11 mouse cellular contexts compared by ENCODE assay signal in the genomic region with DNA sequence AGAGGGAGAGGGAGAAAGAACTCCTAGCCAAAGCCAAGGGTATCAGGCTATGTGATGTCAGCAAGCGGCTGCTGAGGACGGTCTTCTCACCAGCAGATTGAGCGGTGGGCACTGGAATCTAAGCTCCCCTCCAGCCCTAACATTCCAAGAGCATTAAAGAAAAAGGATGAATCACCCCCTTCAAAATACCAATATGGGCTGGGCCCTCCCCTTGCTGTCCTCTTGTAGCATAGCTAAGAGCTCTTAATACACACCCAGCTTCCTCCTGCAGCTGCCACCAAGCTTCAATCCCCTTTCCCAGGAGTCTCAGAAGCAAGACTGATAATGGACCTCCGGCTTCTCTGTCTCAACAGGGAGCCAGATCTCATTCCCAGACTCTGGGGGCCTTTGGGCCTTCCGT. TPM values are rescaled to one million over a fixed set of nuclear protein-coding genes. Genes with fewer than 3 reads are reported as not detected.
DNase-seq lines count a peak whose midpoint lies in the region; ATAC-seq and TF ChIP-seq lines count a peak whose summit lies in the region.
"Had no signal": no experiment of that assay in that cellular context is flagged by ENCODE, and none has a peak within 500 bp of the region (broad histone marks: within the 10 kb centered on the region; RNA-seq: fewer than 3 reads in every experiment).

No protein-coding gene starts in this region.

- DNase-seq in forebrain, embryonic 10.5 days (ENCODE audit: extremely low spot score, low spot score) = peak; percentile 20
- DNase-seq in neural tube, embryonic 11.5 days (ENCODE audit: low spot score) = peak; percentile 20
- DNase-seq in neural tube, embryonic 10.5 days (ENCODE audit: extremely low spot score, low spot score) = no peak
- peak; percentile 53 for DNase-seq in limb, embryonic 14.5 days (ENCODE audit: low spot score)
- DNase-seq in stomach, postnatal 0 days (ENCODE audit: low spot score) = no peak
- DNase-seq in cerebellum, postnatal 14 days = no peak
- DNase-seq in spleen, postnatal 10 days (ENCODE audit: low spot score in 2 of 2) = no peak
- DNase-seq: cerebellum, postnatal 36 days; left cerebral cortex, postnatal 4 days had no signal

- no peak for TF ChIP-seq POLR2A in limb, embryonic 14.5 days (IDR thresholded peaks at IDR 0.05; ENCODE audit: borderline replicate concordance, extremely low read depth, insufficient read depth, insufficient read length)

- peaks cover 60% of the 10 kb centered on the region for H3K27me3 ChIP-seq in forebrain, embryonic 10.5 days (ENCODE audit: poor library complexity, severe bottlenecking)
- H3K27me3 ChIP-seq in forebrain, embryonic 16.5 days (replicated peaks; ENCODE audit: control insufficient read depth, insufficient read depth, low read length) = no peaks in the 10 kb centered on the region
- H3K27me3 ChIP-seq in neural tube, embryonic 11.5 days (ENCODE audit: control insufficient read depth, insufficient read depth, low read length) = peaks cover 15% of the 10 kb centered on the region
- peaks cover 17% of the 10 kb centered on the region for H3K27me3 ChIP-seq in limb, embryonic 14.5 days (ENCODE audit: control insufficient read depth, insufficient read depth, low read length)
- 0 out of 2 replicates have a peak, but pooled peaks cover 4% of the 10 kb centered on the region for H3K27me3 ChIP-seq in stomach, postnatal 0 days (ENCODE audit: control insufficient read depth, insufficient read depth, low read length)

- peak overlapping the region; percentile 84 for H3K4me3 ChIP-seq in forebrain, embryonic 10.5 days
- no peak overlapping the region for H3K4me3 ChIP-seq in forebrain, embryonic 16.5 days (replicated peaks; ENCODE audit: low read length)
- no peak overlapping the region for H3K4me3 ChIP-seq in neural tube, embryonic 11.5 days (ENCODE audit: low read depth, low read length)
- no peak overlapping the region; the same call in 1 of the 2 replicates for H3K4me3 ChIP-seq in limb, embryonic 14.5 days (replicated peaks; ENCODE audit: low read length)
- no peak overlapping the region for H3K4me3 ChIP-seq in stomach, postnatal 0 days (ENCODE audit: low read depth, low read length)

- H3K27ac ChIP-seq in forebrain, embryonic 10.5 days = peak overlapping the region; percentile 95
- H3K27ac ChIP-seq in forebrain, embryonic 16.5 days (ENCODE audit: low read length) = no peak overlapping the region
- no peak overlapping the region for H3K27ac ChIP-seq in neural tube, embryonic 11.5 days (ENCODE audit: low read depth, low read length)
- H3K27ac ChIP-seq in limb, embryonic 14.5 days (replicated peaks; ENCODE audit: low read depth, low read length) = peak overlapping the region; percentile 53; the same call in 1 of the 2 replicates
- no peak overlapping the region for H3K27ac ChIP-seq in stomach, postnatal 0 days (replicated peaks)

- WGBS in forebrain, embryonic 10.5 days = 33% methylated on average over 5 of the region's 5 CpGs
- WGBS in forebrain, embryonic 16.5 days = 24% methylated on average over 5 of the region's 5 CpGs
- 33% methylated on average over 5 of the region's 5 CpGs for WGBS in neural tube, embryonic 11.5 days
- 49% methylated on average over 5 of the region's 5 CpGs for WGBS in limb, embryonic 14.5 days
- WGBS in stomach, postnatal 0 days = 50% methylated on average over 5 of the region's 5 CpGs

- H3K4me2 ChIP-seq in forebrain, embryonic 16.5 days (ENCODE audit: low read length) = no peak overlapping the region
- H3K4me2 ChIP-seq in neural tube, embryonic 11.5 days (ENCODE audit: low read depth) = no peak overlapping the region
- H3K4me2 ChIP-seq in limb, embryonic 14.5 days (replicated peaks; ENCODE audit: low read depth, low read length, severe bottlenecking) = peak overlapping the region; percentile 73; the same call in 1 of the 2 replicates
- H3K4me2 ChIP-seq in stomach, postnatal 0 days (replicated peaks; ENCODE audit: low read depth) = peak overlapping the region; percentile 66; the same call in 1 of the 2 replicates

- H3K9ac ChIP-seq in forebrain, embryonic 16.5 days (replicated peaks; ENCODE audit: low read depth, low read length) = no peak overlapping the region
- H3K9ac ChIP-seq in neural tube, embryonic 11.5 days (ENCODE audit: low read length) = no peak overlapping the region
- H3K9ac ChIP-seq in limb, embryonic 14.5 days (ENCODE audit: low read depth, low read length, severe bottlenecking) = no peak overlapping the region
- H3K9ac ChIP-seq in stomach, postnatal 0 days (ENCODE audit: low read length) = no peak overlapping the region

- no peak for TF ChIP-seq EP300 in stomach, postnatal 0 days (optimal IDR thresholded peaks at IDR 0.05)

- no peak for TF ChIP-seq CTCF in stomach, postnatal 0 days (IDR thresholded peaks at IDR 0.05; ENCODE audit: low read depth)

- H3K9me3 ChIP-seq in forebrain, embryonic 10.5 days = no peaks in the 10 kb centered on the region
- H3K9me3 ChIP-seq in forebrain, embryonic 16.5 days (ENCODE audit: control insufficient read depth, low read length) = no peaks in the 10 kb centered on the region
- no peaks in the 10 kb centered on the region for H3K9me3 ChIP-seq in neural tube, embryonic 11.5 days (ENCODE audit: control insufficient read depth, low read length)
- H3K9me3 ChIP-seq in limb, embryonic 14.5 days (ENCODE audit: control insufficient read depth, low read length) = no peaks in the 10 kb centered on the region
- no peaks in the 10 kb centered on the region for H3K9me3 ChIP-seq in stomach, postnatal 0 days (ENCODE audit: control insufficient read depth, low read length)

- H3K36me3 ChIP-seq in forebrain, embryonic 10.5 days (replicated peaks) = no peaks in the 10 kb centered on the region
- H3K36me3 ChIP-seq in forebrain, embryonic 16.5 days (ENCODE audit: control insufficient read depth, insufficient read depth) = no peaks in the 10 kb centered on the region
- H3K36me3 ChIP-seq in neural tube, embryonic 11.5 days (ENCODE audit: control insufficient read depth, insufficient read depth, low read length) = no peaks in the 10 kb centered on the region
- no peaks in the 10 kb centered on the region for H3K36me3 ChIP-seq in limb, embryonic 14.5 days (ENCODE audit: control insufficient read depth, insufficient read depth, low read length)
- no peaks in the 10 kb centered on the region for H3K36me3 ChIP-seq in stomach, postnatal 0 days (ENCODE audit: control insufficient read depth, insufficient read depth, low read length)

- ATAC-seq in forebrain, embryonic 16.5 days = no peak
- ATAC-seq in neural tube, embryonic 11.5 days (ENCODE audit: insufficient read depth, low FRiP score, low TSS enrichment) = no peak
- ATAC-seq in limb, embryonic 14.5 days (ENCODE audit: low FRiP score, low read depth) = peak; percentile 13
- ATAC-seq in stomach, postnatal 0 days (ENCODE audit: low FRiP score, low TSS enrichment) = no peak
- ATAC-seq: activated CD4-positive, CD25-positive, alpha-beta regulatory T cell, adult 4 months had no signal

- H3K4me1 ChIP-seq in forebrain, embryonic 10.5 days = peaks cover 47% of the 10 kb centered on the region
- peaks cover 37% of the 10 kb centered on the region for H3K4me1 ChIP-seq in forebrain, embryonic 16.5 days (replicated peaks; ENCODE audit: control insufficient read depth, insufficient read depth, low read length)
- H3K4me1 ChIP-seq in neural tube, embryonic 11.5 days (ENCODE audit: control insufficient read depth, insufficient read depth, low read length) = peaks cover 12% of the 10 kb centered on the region
- H3K4me1 ChIP-seq in limb, embryonic 14.5 days (ENCODE audit: control insufficient read depth, insufficient read depth, low read length) = peaks cover 19% of the 10 kb centered on the region
- H3K4me1 ChIP-seq in stomach, postnatal 0 days (replicated peaks; ENCODE audit: control insufficient read depth, insufficient read depth) = no peaks in the 10 kb centered on the region; the same call in 1 of the 2 replicates

RNA-seq across cellular contexts. Expression of a gene that starts 4.6 kb away (rescaled TPM):
- 3.5 and 3.6 TPM in 2 replicates for polyA plus RNA-seq in forebrain, embryonic 10.5 days (2016; fragmentation: Nextera tagmentation; extraction: Ambion mirVana)
- 1.7 and 2.3 TPM in 2 replicates for polyA plus RNA-seq in forebrain, embryonic 16.5 days (2015; fragmentation: Nextera tagmentation; extraction: Ambion mirVana)
- 2.9 and 3.5 TPM in 2 replicates for polyA plus RNA-seq in neural tube, embryonic 11.5 days (2014; fragmentation: Nextera tagmentation; extraction: Ambion mirVana)
- 19.5 and 27.1 TPM in 2 replicates for polyA plus RNA-seq in limb, embryonic 14.5 days (2012; rRNA removed)
- 8.1 and 9.5 TPM in 2 replicates for polyA plus RNA-seq in limb, embryonic 14.5 days (2014; fragmentation: Nextera tagmentation; extraction: Ambion mirVana)
- polyA plus RNA-seq in stomach, postnatal 0 days (2015; fragmentation: Nextera tagmentation; extraction: Ambion mirVana) = 1.7 TPM in 2 replicates
- polyA plus RNA-seq: activated CD4-positive, CD25-positive, alpha-beta regulatory T cell, adult 4 months had no signal

Comparison
In these comparisons a context has a peak if more than half of its experiments do, and no peak if none do; other contexts are left out.
1. DNase-seq: peak in forebrain, embryonic 10.5 days (single experiment), neural tube, embryonic 11.5 days (single experiment) and limb, embryonic 14.5 days (single experiment); none in neural tube, embryonic 10.5 days (single experiment), stomach, postnatal 0 days (single experiment), cerebellum, postnatal 14 days (0 of 2) and spleen, postnatal 10 days (0 of 2).
2. H3K27ac ChIP-seq: peak in forebrain, embryonic 10.5 days (single experiment) and limb, embryonic 14.5 days (single experiment); none in forebrain, embryonic 16.5 days (single experiment), neural tube, embryonic 11.5 days (single experiment) and stomach, postnatal 0 days (single experiment).
3. H3K4me2 ChIP-seq: peak in limb, embryonic 14.5 days (single experiment) and stomach, postnatal 0 days (single experiment); none in forebrain, embryonic 16.5 days (single experiment) and neural tube, embryonic 11.5 days (single experiment).